Mouse (Mus musculus): Measurements from ENCODE around the gene Rfx6. TPM values are rescaled to one million over a fixed set of nuclear protein-coding genes. Genes with fewer than 3 reads are reported as not detected.

Gene Rfx6
- polyA plus RNA-seq (2015; fragmentation: Nextera tagmentation; extraction: Ambion mirVana): 1.4 and 2.8 TPM in 2 replicates

- Histone ChIP-seq H3K4me1 (peaks cover 5% of the 10 kb centered on the region; the same call in 1 of the 2 replicates), H3K36me3 (no peaks in the 10 kb centered on the region), H3K27me3 (replicated peaks) (peaks cover 9% of the 10 kb centered on the region), H3K4me3 (replicated peaks) (peak within 1 kb of the TSS; percentile 44), H3K9ac (no peak within 1 kb of the TSS), H3K9me3 (no peaks in the 10 kb centered on the region), H3K27ac (no peak within 1 kb of the TSS), H3K4me2 (peak within 1 kb of the TSS; percentile 87)
- WGBS: 1% methylated on average over 38 of the region's 38 CpGs
- ATAC-seq (ENCODE audit: insufficient read depth, low FRiP score, low read depth): peak; percentile 66
Measured at GRCm38 (mm10) chr10:51677548-51678250, at the start of gene Rfx6. TSS of gene Rfx6 (plus strand) at chr10:51677756.

- no peak within 1 kb of the TSS for H3K27ac ChIP-seq
- ATAC-seq (ENCODE audit: insufficient read depth, low FRiP score, low read depth): no peak
- WGBS: 24% methylated on average over 8 of the region's 8 CpGs
Measured at GRCm38 (mm10) chr10:51631411-51632136, 46.0 kb upstream of the Rfx6 start, which contains the start of gene Gprc6a. TSS of gene Gprc6a (minus strand) at chr10:51631461.

GRCm38 (mm10) chr10:51649506-51650221 is 27.9 kb upstream of the Rfx6 start:
- no peak overlapping the region for H3K9ac ChIP-seq
- no peaks in the 10 kb centered on the region for H3K9me3 ChIP-seq
- no peaks in the 10 kb centered on the region for H3K4me1 ChIP-seq
- H3K27ac ChIP-seq: no peak overlapping the region
- no peak overlapping the region for H3K4me3 ChIP-seq (replicated peaks)
- WGBS: 65% methylated on average over 3 of the region's 3 CpGs
- no peaks in the 10 kb centered on the region for H3K36me3 ChIP-seq
- ATAC-seq (ENCODE audit: insufficient read depth, low FRiP score, low read depth): no peak
- no peak overlapping the region for H3K4me2 ChIP-seq
- H3K27me3 ChIP-seq (replicated peaks): no peaks in the 10 kb centered on the region

More at GRCm38 (mm10) chr10:51631411-51632136, 46.0 kb upstream of the Rfx6 start, which contains the start of gene Gprc6a:
- H3K9ac ChIP-seq: no peak within 1 kb of the TSS
- H3K4me3 ChIP-seq (replicated peaks): no peak within 1 kb of the TSS
- no peaks in the 10 kb centered on the region for H3K4me1 ChIP-seq
- H3K27me3 ChIP-seq (replicated peaks): no peaks in the 10 kb centered on the region
- H3K9me3 ChIP-seq: no peaks in the 10 kb centered on the region
- H3K4me2 ChIP-seq: no peak within 1 kb of the TSS
- no peaks in the 10 kb centered on the region for H3K36me3 ChIP-seq

- no peaks in the 10 kb centered on the region for H3K4me1 ChIP-seq
- H3K27me3 ChIP-seq (replicated peaks): no peaks in the 10 kb centered on the region
- H3K4me3 ChIP-seq (replicated peaks): no peak overlapping the region
- no peak overlapping the region for H3K27ac ChIP-seq
- H3K9me3 ChIP-seq: no peaks in the 10 kb centered on the region
- no peak overlapping the region for H3K9ac ChIP-seq
- H3K4me2 ChIP-seq: no peak overlapping the region
- no peaks in the 10 kb centered on the region for H3K36me3 ChIP-seq
- ATAC-seq (ENCODE audit: insufficient read depth, low FRiP score, low read depth): no peak
- WGBS: 64% methylated on average over 1 of the region's 1 CpGs
Measured at GRCm38 (mm10) chr10:51657324-51657723, 20.2 kb upstream of the Rfx6 start.

GRCm38 (mm10) chr10:51669334-51669733 is 8.2 kb upstream of the Rfx6 start:
- H3K36me3 ChIP-seq: no peaks in the 10 kb centered on the region
- no peaks in the 10 kb centered on the region for H3K9me3 ChIP-seq
- no peak overlapping the region for H3K27ac ChIP-seq
- ATAC-seq (ENCODE audit: insufficient read depth, low FRiP score, low read depth): no peak
- no peak overlapping the region for H3K4me3 ChIP-seq (replicated peaks)
- no peaks in the 10 kb centered on the region for H3K27me3 ChIP-seq (replicated peaks)
- no peak overlapping the region for H3K9ac ChIP-seq
- H3K4me2 ChIP-seq: no peak overlapping the region
- H3K4me1 ChIP-seq: no peaks in the 10 kb centered on the region

- H3K9ac ChIP-seq: no peak overlapping the region
- H3K4me2 ChIP-seq: no peak overlapping the region
- no peaks in the 10 kb centered on the region for H3K4me1 ChIP-seq
- no peaks in the 10 kb centered on the region for H3K9me3 ChIP-seq
- no peaks in the 10 kb centered on the region for H3K36me3 ChIP-seq
- WGBS: 79% methylated on average over 4 of the region's 4 CpGs
- no peaks in the 10 kb centered on the region; the same call in 1 of the 2 replicates for H3K27me3 ChIP-seq (replicated peaks)
- ATAC-seq (ENCODE audit: insufficient read depth, low FRiP score, low read depth): no peak
- no peak overlapping the region for H3K4me3 ChIP-seq (replicated peaks)
- no peak overlapping the region for H3K27ac ChIP-seq
Measured at GRCm38 (mm10) chr10:51671583-51671982, 6.0 kb upstream of the Rfx6 start.

GRCm38 (mm10) chr10:51672082-51672779 is 5.3 kb upstream of the Rfx6 start:
- Histone ChIP-seq H3K36me3 (no peaks in the 10 kb centered on the region), H3K9ac (no peak overlapping the region), H3K27ac (no peak overlapping the region), H3K27me3 (replicated peaks) (no peaks in the 10 kb centered on the region; the same call in none of the 2 replicates), H3K4me2 (no peak overlapping the region), H3K9me3 (no peaks in the 10 kb centered on the region), H3K4me1 (0 out of 2 replicates have a peak, but pooled peaks cover under 1% of the 10 kb centered on the region), H3K4me3 (replicated peaks) (no peak overlapping the region)
- ATAC-seq (ENCODE audit: insufficient read depth, low FRiP score, low read depth): 0 out of 2 replicates have a peak, but pooled peaks have one; percentile 27
- 22% methylated on average over 1 of the region's 1 CpGs for WGBS

- Histone ChIP-seq H3K27ac (no peak overlapping the region), H3K36me3 (no peaks in the 10 kb centered on the region), H3K9me3 (no peaks in the 10 kb centered on the region), H3K27me3 (replicated peaks) (peaks cover 9% of the 10 kb centered on the region), H3K4me2 (peak overlapping the region; percentile 87), H3K4me3 (replicated peaks) (peak overlapping the region; percentile 44), H3K9ac (no peak overlapping the region), H3K4me1 (peaks cover 5% of the 10 kb centered on the region; the same call in 1 of the 2 replicates)
- ATAC-seq (ENCODE audit: insufficient read depth, low FRiP score, low read depth): no peak
- whole genome bisulfite sequencing: 8% methylated on average over 10 of the region's 10 CpGs
Measured at GRCm38 (mm10) chr10:51678251-51678639, 689 bp downstream of the Rfx6 start.

- no peak overlapping the region for H3K4me2 ChIP-seq
- H3K27ac ChIP-seq: no peak overlapping the region
- no peaks in the 10 kb centered on the region for H3K36me3 ChIP-seq
- no peaks in the 10 kb centered on the region for H3K4me1 ChIP-seq
- no peak overlapping the region for H3K4me3 ChIP-seq (replicated peaks)
- no peaks in the 10 kb centered on the region for H3K9me3 ChIP-seq
- 12% methylated on average over 3 of the region's 3 CpGs for WGBS
- no peak overlapping the region for H3K9ac ChIP-seq
- ATAC-seq (ENCODE audit: insufficient read depth, low FRiP score, low read depth): peak; percentile 83
- H3K27me3 ChIP-seq (replicated peaks): no peaks in the 10 kb centered on the region
Measured at GRCm38 (mm10) chr10:51720904-51721303, 43.3 kb downstream of the Rfx6 start.

GRCm38 (mm10) chr10:51761436-51761835 is 83.9 kb downstream of the Rfx6 start:
- 80% methylated on average over 5 of the region's 5 CpGs for WGBS
- no peaks in the 10 kb centered on the region for H3K9me3 ChIP-seq

GRCm38 (mm10) chr10:51763241-51763640 is 85.7 kb downstream of the Rfx6 start:
- WGBS: 54% methylated on average over 2 of the region's 2 CpGs
- no peaks in the 10 kb centered on the region for H3K9me3 ChIP-seq
- no peak overlapping the region for H3K4me2 ChIP-seq
- no peaks in the 10 kb centered on the region for H3K36me3 ChIP-seq
- no peaks in the 10 kb centered on the region for H3K4me1 ChIP-seq
- no peak overlapping the region for H3K27ac ChIP-seq
- H3K4me3 ChIP-seq (replicated peaks): no peak overlapping the region
- no peak; the same call in 1 of the 2 replicates for ATAC-seq (ENCODE audit: insufficient read depth, low FRiP score, low read depth)
- no peaks in the 10 kb centered on the region for H3K27me3 ChIP-seq (replicated peaks)
- no peak overlapping the region for H3K9ac ChIP-seq

More at GRCm38 (mm10) chr10:51761436-51761835, 83.9 kb downstream of the Rfx6 start:
- no peaks in the 10 kb centered on the region for H3K27me3 ChIP-seq (replicated peaks)
- no peaks in the 10 kb centered on the region for H3K4me1 ChIP-seq
- ATAC-seq (ENCODE audit: insufficient read depth, low FRiP score, low read depth): no peak
- H3K9ac ChIP-seq: no peak overlapping the region
- no peaks in the 10 kb centered on the region for H3K36me3 ChIP-seq
- no peak overlapping the region for H3K4me2 ChIP-seq
- H3K27ac ChIP-seq: no peak overlapping the region
- H3K4me3 ChIP-seq (replicated peaks): no peak overlapping the region
